Mouse (Mus musculus) testis, adult 2 months (tissue): ENCODE measurements around the gene Sort1. TPM values are rescaled to one million over a fixed set of nuclear protein-coding genes. Genes with fewer than 3 reads are reported as not detected.

Experiments
- H3K27ac ChIP-seq: fragments of 200-500 bp; 2 replicates; pipeline ENCODE4 v1.5.1; 2012; ENCODE audit warnings: low read depth, low read length; ENCODE audit not compliant: control insufficient read depth, insufficient read depth
- H3K27me3 ChIP-seq: fragments of 200-500 bp; 2 replicates; pipeline ENCODE4 v1.6.1; 2012; ENCODE audit warnings: mild to moderate bottlenecking, low read length, moderate library complexity; ENCODE audit not compliant: control insufficient read depth, insufficient read depth
- H3K36me3 ChIP-seq: fragments of 200-500 bp; 2 replicates; pipeline ENCODE4 v1.6.1; 2012; ENCODE audit warnings: mild to moderate bottlenecking, low read length; ENCODE audit not compliant: control insufficient read depth, insufficient read depth
- H3K4me1 ChIP-seq: fragments of 200-500 bp; 2 replicates; pipeline ENCODE4 v1.6.1; 2012; ENCODE audit warnings: low read length; ENCODE audit not compliant: control insufficient read depth, insufficient read depth
- H3K4me3 ChIP-seq: fragments of 200-500 bp; 2 replicates; pipeline ENCODE4 v1.5.1; 2012; ENCODE audit warnings: low read depth, mild to moderate bottlenecking, low read length, moderate library complexity, mixed read lengths; ENCODE audit not compliant: control insufficient read depth
- CTCF ChIP-seq: fragments of 200-500 bp; IDR thresholded peaks from 2 replicates; pipeline ENCODE4 v1.5.1; 2012; ENCODE audit warnings: low read depth, mild to moderate bottlenecking, inconsistent platforms, low read length, moderate library complexity; ENCODE audit not compliant: control insufficient read depth, insufficient read depth, insufficient replicate concordance
- POLR2A ChIP-seq: fragments of 200-500 bp; IDR thresholded peaks from 2 replicates; pipeline ENCODE4 v1.6.1; 2012; ENCODE audit warnings: low read depth, mild to moderate bottlenecking, inconsistent platforms, low read length, moderate library complexity; ENCODE audit not compliant: control insufficient read depth
- polyA plus RNA-seq: library from polyadenylated mRNA; depleted of rRNA; stranded (reverse); fragments of >200 nt; gene quantifications from 2 replicates; pipeline ENCODE4 v1.2.3, GENCODE M21; 2012

Gene Sort1
- polyA plus RNA-seq, 1 experiment, result 51.4 TPM

- no peaks in the 10 kb centered on the region for H3K36me3 ChIP-seq
- TF ChIP-seq CTCF, result no peak
- no peak for TF ChIP-seq POLR2A
- no peak overlapping the region for H3K27ac ChIP-seq
- peaks cover 2% of the 10 kb centered on the region; the same call in 1 of the 2 replicates for H3K4me1 ChIP-seq
- no peaks in the 10 kb centered on the region for H3K27me3 ChIP-seq
- H3K4me3 ChIP-seq, result no peak overlapping the region
These were observed 46.9 kb downstream of the Sort1 start for GRCm38 (mm10) chr3:108330812-108331211.

GRCm38 (mm10) chr3:108336878-108337277, 53.0 kb downstream of the Sort1 start:
- Histone ChIP-seq H3K4me1 (no peaks in the 10 kb centered on the region), H3K36me3 (no peaks in the 10 kb centered on the region), H3K4me3 (no peak overlapping the region), H3K27ac (no peak overlapping the region), H3K27me3 (no peaks in the 10 kb centered on the region)
- no peak for TF ChIP-seq POLR2A
- no peak for TF ChIP-seq CTCF

- TF ChIP-seq CTCF, result no peak
- no peak for TF ChIP-seq POLR2A
- Histone ChIP-seq H3K4me3 (no peak overlapping the region), H3K27me3 (no peaks in the 10 kb centered on the region), H3K27ac (no peak overlapping the region), H3K36me3 (no peaks in the 10 kb centered on the region), H3K4me1 (no peaks in the 10 kb centered on the region)
These were observed 57.2 kb downstream of the Sort1 start for GRCm38 (mm10) chr3:108341040-108341439.

GRCm38 (mm10) chr3:108342185-108342584, 58.3 kb downstream of the Sort1 start:
- no peaks in the 10 kb centered on the region for H3K4me1 ChIP-seq
- TF ChIP-seq POLR2A (no peak), CTCF (no peak)
- no peak overlapping the region for H3K4me3 ChIP-seq
- no peaks in the 10 kb centered on the region for H3K36me3 ChIP-seq
- no peaks in the 10 kb centered on the region for H3K27me3 ChIP-seq
- no peak overlapping the region for H3K27ac ChIP-seq

- H3K4me3 ChIP-seq, result no peak overlapping the region
- no peak overlapping the region for H3K27ac ChIP-seq
- H3K36me3 ChIP-seq, result no peaks in the 10 kb centered on the region
These were observed 62.0 kb downstream of the Sort1 start for GRCm38 (mm10) chr3:108345855-108346254.

GRCm38 (mm10) chr3:108348376-108348775, 64.5 kb downstream of the Sort1 start:
- Histone ChIP-seq H3K4me1 (no peaks in the 10 kb centered on the region), H3K27me3 (no peaks in the 10 kb centered on the region), H3K36me3 (no peaks in the 10 kb centered on the region), H3K4me3 (no peak overlapping the region), H3K27ac (no peak overlapping the region)
- TF ChIP-seq POLR2A (no peak), CTCF (no peak)

More at GRCm38 (mm10) chr3:108345855-108346254, 62.0 kb downstream of the Sort1 start:
- no peaks in the 10 kb centered on the region for H3K27me3 ChIP-seq
- TF ChIP-seq POLR2A (no peak), CTCF (no peak)
- no peaks in the 10 kb centered on the region for H3K4me1 ChIP-seq

GRCm38 (mm10) chr3:108355245-108355644, 71.4 kb downstream of the Sort1 start:
- Histone ChIP-seq H3K27ac (no peak overlapping the region), H3K4me1 (no peaks in the 10 kb centered on the region), H3K4me3 (no peak overlapping the region), H3K27me3 (no peaks in the 10 kb centered on the region), H3K36me3 (no peaks in the 10 kb centered on the region)
- no peak for TF ChIP-seq CTCF

- Histone ChIP-seq H3K27ac (no peak overlapping the region), H3K27me3 (no peaks in the 10 kb centered on the region), H3K4me3 (no peak overlapping the region), H3K36me3 (no peaks in the 10 kb centered on the region), H3K4me1 (no peaks in the 10 kb centered on the region)
- TF ChIP-seq POLR2A (no peak), CTCF (no peak)
These were observed 73.2 kb downstream of the Sort1 start for GRCm38 (mm10) chr3:108357051-108357450.
